Mouse (Mus musculus) 3T3-L1 (cell line): ENCODE measurements around the gene Nop56.

Experiments used
- DNase-seq: peaks from one replicate; pipeline ENCODE4 v3.0.0-alpha.2; 2015; ENCODE audit warnings: low read depth, low spot score

Nop56 gene

GRCm38 (mm10) chr2:130274149-130274861 lies at the start of gene Nop56:
Nop56 (plus strand) TSS chr2:130274430.
- peak; percentile 97 for DNase-seq

GRCm38 (mm10) chr2:130246912-130247311 lies 27.3 kb upstream of the Nop56 start:
- DNase-seq: peak; percentile 80

DNA sequence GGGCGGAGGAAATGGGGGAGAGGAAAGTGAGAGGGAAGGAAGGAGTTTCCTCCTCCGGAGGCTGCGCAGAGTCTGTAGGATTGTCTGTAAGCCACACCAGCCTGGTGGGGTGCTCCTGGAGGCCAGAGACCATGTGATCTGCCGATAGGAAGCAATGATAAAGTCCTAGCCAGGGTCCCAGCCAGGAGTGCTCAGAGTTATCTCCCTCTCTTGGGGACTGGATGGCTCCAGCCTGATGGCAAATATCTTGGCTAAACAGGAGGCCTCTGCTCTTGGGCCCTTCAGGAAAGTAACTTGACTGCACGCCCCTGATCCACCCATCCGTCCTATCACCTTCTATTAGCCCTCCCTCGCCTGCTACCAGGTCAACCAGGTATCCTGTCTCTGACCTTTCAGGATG lies 26.0 kb upstream of the Nop56 start:
- no peak for DNase-seq

GRCm38 (mm10) chr2:130256762-130257161 lies 17.5 kb upstream of the Nop56 start:
- DNase-seq: no peak

DNA sequence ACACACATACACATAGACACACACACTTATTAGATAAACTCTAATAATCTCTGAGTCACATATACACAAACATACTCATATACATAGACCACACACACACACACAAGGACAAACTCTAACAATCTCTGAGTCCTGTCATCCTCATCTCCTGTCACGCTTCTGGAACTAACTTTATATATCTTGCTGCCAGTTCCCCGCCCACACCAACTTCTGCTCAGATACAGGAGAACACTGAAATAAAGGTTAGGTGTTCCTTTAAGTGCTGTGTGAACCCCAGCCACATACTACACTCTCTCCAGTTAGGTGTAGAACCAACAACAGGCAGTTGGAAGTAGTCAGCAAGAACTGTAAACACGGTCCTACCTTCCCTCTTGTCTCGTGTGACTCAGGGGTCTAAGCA lies 13.4 kb upstream of the Nop56 start:
- DNase-seq: no peak

DNA sequence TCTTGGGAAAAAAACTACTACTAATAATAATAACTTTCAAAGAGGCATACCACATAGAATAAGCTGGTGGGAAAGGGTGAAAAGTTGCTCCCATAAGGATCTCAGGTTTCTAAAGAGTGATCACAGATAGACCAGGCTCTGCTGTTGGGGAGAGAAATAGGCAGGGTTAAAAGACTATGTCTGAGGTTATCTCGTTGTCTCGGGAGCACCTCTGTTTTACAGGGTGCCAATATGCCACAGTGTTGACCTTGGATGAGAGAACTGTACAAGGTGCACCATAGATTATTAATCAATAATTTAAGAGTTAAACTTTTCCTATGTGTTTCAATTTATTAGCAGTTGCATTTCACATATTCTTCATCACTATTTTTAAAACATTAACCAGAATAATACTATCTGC lies 12.3 kb upstream of the Nop56 start:
- DNase-seq: no peak

- DNase-seq: no peak
These were observed 11.8 kb upstream of the Nop56 start for GRCm38 (mm10) chr2:130262398-130262797.

DNA sequence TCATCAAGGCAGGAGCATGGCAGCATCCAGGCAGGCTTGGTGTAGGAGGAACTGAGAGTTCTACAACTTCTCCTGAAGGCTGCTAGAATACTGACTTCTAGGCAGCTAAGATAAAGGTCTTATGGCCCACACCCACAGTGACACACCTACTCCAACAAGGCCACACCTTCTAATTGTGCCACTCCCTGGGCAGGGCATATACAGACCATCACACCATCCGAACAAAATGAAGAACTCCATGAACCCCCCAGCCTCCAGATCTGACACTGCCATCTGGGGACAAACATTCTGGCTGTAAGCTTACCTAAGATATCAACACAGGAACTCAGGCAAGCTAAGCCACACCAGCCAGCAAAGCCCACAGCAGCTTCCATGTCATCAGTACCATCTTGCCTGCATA lies 8.7 kb upstream of the Nop56 start:
- no peak for DNase-seq

- DNase-seq: no peak
These were observed 6.2 kb upstream of the Nop56 start for GRCm38 (mm10) chr2:130268074-130268473.

GRCm38 (mm10) chr2:130273732-130274131 lies 498 bp upstream of the Nop56 start:
- DNase-seq: peak; percentile 54

- DNase-seq: no peak
These were observed 632 bp downstream of the Nop56 start for GRCm38 (mm10) chr2:130274862-130275261.

GRCm38 (mm10) chr2:130275649-130276048 lies 1.4 kb downstream of the Nop56 start:
- DNase-seq: peak; percentile 93

DNA sequence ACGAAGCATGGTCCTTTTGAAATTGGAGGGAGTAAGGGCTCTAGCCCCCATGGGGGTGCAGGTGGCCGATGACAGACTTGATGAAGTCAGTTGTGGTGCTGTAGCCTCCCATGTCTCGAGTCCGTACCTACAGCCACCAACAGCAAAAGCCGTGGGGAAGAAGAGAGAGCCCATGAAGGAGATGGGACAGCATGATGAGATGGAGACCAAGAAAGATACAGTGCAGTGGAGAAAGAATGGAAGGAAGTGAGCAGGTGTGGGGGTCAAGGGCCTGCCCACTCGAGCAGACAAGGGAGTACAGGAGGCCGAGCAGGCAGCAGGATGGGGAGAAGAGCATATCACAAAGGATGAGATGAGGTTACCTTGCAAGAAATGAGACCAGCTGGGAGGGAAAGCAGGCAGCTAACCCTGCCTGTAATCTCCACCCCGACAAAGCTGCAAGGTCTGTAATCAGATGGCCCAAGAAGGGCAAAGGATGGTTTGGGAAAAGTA lies 5.4 kb downstream of the Nop56 start:
- peak; percentile 19 for DNase-seq

- no peak for DNase-seq
These were observed 6.0 kb downstream of the Nop56 start for GRCm38 (mm10) chr2:130280224-130280623.

GRCm38 (mm10) chr2:130280818-130281217 lies 6.6 kb downstream of the Nop56 start:
- peak; percentile 40 for DNase-seq

DNA sequence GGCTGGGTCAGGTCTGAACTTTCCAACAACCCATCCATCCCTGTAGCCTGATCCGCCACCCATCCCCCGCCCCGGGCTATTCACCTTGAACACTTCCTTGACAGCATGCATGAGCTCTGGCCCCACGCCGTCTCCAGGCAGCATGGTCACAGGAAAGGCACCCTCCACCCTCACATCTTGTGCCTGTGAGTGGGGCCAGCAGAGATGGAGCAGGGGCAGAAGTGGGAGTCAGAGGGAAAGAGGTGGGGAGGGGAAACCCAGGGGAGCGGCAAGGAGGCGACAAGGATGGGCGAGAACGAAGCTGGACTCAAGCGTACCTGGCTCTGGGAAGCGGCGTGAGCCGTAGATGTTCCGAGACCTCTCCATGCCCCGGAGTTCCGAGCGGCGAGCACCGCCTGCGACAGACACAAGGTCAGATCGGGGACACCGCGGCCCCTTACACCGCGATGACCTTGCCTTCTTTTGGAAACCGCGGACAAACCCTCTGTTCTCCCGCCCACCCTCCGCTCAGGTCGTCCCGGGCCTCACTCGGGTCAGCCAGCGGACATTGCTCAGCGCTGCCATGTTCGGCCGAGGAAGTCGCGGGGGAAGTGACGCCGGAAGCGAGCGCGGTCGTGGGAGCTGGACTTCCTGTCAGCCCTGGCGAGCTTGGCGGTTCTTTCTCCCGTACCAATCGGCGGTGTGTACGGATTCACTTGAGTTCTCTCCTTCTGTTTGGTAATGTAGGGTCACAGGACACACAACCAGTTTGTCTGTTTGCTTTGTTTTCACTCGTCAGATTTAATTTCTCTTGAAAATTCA lies 9.8 kb downstream of the Nop56 start, which contains the start of gene Idh3b:
Gene Idh3b, minus strand, starts transcription at position 694 of the 801 bp plus-strand sequence.
- peak; percentile 91 for DNase-seq

DNA sequence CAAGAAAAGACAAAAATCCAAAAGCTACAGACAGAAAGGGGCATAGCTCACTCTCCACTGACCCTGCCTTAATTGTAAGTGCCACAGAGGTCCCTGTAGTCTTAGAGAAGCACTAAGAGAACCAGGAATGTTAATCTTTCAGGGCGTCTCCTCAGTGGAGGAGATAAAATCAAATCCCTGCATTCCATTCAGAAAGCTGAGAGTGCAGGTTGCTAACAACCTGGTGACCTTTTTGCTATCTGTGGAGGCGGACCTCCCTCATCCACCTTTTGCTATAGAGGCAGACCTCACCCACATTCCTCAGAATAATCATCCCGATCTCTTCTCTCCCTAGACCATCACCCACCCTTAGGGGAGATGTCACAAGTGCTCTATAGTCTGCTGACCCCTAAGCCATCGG lies 14.9 kb downstream of the Nop56 start:
- no peak for DNase-seq

DNA sequence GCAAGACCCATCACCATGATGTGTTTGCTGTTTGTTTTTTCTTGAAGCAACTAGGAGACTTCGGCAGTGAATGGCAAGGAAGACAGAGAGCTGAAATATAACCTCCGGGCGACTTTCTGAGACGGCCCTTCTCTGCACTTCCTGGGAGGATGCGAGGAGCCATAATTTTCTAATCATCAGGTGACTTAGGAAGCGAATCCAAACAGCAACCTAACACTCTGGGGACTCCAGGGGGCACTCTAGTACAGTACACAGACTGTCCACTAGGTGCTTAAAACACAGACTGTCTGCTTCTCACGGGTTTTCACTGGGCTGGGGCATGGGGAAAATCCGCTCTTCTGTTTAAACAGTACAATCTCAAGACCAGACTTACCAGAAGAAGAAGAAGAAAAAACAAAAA lies 17.2 kb downstream of the Nop56 start:
- DNase-seq: peak; percentile 86

DNA sequence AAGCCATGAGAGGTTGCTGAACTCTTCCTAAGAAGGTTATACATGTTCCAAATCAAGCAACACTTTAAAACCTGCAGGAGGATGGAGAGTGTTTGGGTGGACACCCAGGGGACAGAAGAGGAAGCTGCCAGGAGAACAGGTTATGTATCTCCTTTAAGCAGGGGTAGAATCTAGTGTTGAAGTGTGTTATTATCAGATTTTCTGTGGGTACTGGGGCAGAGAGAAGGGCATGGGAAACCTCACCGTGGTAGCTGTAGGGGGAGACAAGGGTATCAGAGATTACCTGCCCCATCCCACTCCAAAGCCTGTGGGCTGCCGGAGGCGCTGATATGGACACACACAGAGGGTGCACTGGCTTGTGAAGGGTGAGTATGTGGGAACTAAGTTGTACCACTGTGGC lies 18.8 kb downstream of the Nop56 start:
- no peak for DNase-seq

DNA sequence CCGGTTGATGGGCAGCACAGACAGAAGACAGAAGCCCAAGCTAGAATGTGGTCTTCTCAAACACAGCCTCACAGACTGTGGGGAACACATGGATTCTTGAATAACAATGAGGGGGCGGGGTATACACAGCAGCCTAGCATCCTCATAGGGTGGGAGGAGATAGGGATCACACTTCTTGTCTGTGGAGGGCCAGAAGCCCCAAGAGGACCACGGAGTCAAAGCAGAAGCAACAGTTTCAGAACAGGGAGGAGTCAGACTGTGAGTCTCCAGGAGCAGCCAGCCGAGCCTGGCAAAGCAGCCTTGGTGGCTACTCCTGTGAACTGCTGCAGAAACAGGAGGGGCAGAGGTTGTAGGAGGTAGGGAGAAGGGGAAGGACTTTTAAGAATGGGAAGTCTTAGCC lies 19.3 kb downstream of the Nop56 start:
- no peak for DNase-seq

DNA sequence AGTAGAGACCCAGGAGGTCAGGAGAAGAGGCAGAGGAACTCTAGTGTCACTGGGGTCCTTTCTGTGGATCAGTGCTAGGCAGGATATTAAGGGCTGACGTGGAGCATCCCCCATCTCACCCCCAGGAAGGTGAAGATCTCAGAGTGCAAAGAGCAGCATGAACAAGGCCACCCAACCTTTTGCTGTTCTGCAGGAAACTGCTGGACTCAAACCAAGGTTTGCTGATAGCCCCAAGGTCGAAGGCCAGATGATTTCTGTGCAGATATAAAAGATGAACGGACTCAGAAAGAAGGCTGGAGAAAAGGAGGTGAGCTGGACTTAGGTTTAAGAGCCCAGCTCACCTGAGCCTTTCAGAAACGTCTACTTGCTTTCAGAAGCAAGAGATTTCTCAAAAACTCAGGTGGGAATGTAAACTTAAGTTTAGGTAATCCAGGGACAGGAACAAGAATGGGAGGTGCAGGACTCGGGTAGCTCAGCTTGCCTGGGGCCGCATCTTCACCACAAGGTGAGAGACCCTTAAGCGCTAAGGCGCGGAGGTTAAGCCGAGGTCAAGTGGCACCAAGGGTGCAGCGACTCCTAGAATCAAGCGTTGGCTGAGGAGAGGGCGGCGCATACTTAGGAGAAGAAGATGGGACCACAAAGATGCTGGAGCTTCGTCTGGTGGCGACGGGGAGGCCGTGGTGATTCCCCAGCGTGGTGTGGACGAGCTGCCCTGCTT lies 20.1 kb downstream of the Nop56 start:
- no peak for DNase-seq

- no peak for DNase-seq
These were observed 20.7 kb downstream of the Nop56 start, which contains the start of gene Ebf4 for GRCm38 (mm10) chr2:130294936-130295277. Ebf4 (plus strand) TSS chr2:130295169.
